Mouse (Mus musculus) inflammation-experienced regulatory T-cells, adult 6 months (primary cell): ENCODE results near the gene Gaa. TPM values are rescaled to one million over a fixed set of nuclear protein-coding genes. Genes with fewer than 3 reads are reported as not detected.
"Not testable (repeated sequence)": the region's sequence is repeated elsewhere in the genome, so short reads cannot be mapped to it uniquely, and the experiment has no call there.

Experiments
- ATAC-seq: one replicate; pipeline ENCODE4 v1.8.0; 2017
- polyA plus RNA-seq, 3 experiments: library from polyadenylated mRNA; unstranded; fragments of 100-300 nt; shearing (Covaris generic); gene quantifications; one replicate each; pipeline ENCODE4 v1.2.1; 2017

The Gaa gene
- polyA plus RNA-seq: 10 to 100 TPM in 2 of 3 experiments, 1 to 10 TPM in 1; 9.2 to 13.4 (median 11.8) TPM

DNA sequence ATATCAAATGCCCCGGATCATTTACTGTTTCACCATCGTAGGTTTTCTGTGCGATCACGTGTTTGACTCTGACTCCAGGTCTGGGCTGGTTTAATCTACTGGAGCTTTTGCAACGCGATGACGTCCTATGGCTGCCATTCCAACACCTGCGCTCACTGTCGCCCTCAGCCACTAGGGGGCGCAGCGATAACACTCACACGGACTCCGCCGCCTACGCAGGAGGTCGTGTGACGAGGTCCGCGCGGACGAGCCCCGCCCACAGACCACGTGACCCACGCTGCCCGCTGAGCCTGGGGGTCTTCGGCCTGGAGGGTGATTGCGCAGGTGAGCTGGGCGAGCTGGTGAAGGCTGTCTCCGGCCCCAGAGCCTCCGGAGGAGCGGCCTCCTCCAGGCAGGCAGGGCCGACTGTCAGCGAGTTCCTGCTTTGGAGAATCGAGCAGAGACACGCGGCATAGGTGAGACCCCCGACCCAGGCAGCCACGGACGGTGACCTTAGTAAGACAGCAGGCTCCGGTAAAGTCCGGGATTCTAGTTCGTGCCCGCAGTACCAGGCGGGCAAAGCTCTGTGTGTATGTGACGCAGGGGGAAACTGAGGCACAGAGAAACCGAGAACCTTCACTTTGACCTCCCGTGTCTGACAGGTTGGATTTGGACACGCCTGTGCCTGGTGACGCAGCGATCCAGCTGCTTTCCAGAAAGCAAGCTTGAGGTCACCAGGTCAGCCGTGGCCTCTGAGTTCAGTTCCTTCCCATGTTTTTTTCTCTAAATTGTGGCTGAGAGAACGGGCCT lies at the start of gene Gaa:
Gene Gaa (plus strand): TSS at position 120 of the 789 bp plus-strand sequence.
- peak; percentile 97 for ATAC-seq

GRCm38 (mm10) chr11:119219816-119220465 lies 47.7 kb upstream of the Gaa start:
- no peak for ATAC-seq

DNA sequence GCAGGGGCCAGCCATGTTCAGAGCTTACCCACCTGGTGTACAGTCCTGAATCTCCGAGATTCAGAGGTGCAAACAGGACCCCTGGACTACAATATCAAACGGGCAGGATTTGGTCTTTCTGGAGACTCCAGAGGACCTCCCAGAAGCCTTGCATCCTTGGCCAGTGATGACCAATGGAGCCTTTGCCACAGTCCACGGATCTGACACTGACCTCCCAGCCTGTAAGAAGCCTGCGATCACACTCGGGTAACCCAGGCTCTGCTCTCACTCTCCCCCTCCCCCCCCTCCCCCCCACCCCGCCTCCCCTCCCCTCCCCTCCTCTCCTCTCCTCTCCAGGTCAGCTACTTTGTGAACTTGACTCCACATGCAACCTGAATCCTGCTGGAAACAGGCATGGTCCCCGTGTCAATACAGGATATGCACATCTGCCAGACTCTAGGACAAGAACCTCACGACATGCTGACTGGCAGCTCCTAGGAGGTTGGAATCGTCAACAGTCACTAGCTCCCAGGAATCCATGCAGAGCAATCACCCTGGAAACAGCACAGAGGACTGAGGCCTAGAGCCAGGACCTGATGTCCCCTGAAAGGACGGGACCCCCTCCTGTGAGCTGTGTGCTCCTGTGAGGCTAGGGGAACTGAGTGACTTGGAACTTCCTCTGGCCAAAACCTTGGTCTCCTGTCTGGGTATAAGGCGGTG lies 45.7 kb upstream of the Gaa start:
- ATAC-seq: no peak

DNA sequence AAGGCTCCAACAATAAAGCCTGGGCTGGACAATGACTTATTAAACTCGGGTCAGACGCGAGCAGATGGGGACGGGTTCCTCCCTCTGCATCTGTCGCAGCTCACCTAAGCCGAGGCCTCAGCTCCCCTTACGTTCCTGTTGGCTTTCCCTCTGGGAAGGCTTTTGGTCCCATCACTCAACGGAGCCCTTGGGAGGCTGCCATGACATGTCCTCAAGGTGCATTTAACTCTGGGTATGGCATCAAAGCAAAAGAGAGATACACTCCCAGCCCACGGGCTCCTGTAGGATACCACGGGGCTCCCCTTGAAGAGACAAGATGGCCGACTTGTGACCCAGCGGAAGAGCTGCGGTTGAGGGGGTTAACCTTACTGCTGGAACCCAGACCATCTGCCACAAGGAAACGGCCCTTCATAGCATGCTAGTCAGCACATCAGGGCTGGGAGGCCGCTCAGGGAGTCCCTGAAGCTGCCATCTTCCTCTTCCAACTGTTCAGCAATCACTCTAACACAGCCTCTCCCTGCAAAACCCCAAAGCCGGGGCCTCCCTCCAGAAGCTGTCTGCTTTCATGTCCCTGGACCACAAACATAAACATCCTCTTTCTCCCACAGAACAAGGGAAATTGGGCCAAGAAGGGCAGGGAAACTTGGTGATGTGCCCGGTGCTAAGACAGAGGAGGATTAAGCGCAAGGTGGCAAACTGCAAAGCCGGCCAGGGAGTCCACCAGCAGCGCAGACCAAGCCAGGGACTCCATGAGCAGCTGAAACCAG lies 44.4 kb upstream of the Gaa start:
- ATAC-seq: no peak

DNA sequence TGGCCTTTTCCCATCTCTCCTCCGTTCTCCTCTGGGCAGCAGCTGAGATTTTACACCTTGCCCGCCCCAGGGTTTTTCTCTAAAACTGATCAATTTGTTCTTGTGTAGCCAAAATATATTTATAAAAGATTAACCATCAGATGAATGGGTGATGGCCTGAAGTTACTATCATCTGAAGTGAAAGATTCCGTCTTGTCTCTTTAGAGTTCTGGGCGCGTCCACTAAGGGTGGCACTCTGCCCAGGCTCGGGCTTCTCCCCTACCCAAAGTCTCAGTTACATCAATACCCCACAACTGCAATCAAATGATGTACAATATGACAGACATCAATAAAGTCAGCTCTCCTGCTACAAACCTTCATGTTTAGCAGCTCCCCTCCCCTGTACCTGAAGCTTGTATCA lies 42.8 kb upstream of the Gaa start:
- ATAC-seq: no peak

DNA sequence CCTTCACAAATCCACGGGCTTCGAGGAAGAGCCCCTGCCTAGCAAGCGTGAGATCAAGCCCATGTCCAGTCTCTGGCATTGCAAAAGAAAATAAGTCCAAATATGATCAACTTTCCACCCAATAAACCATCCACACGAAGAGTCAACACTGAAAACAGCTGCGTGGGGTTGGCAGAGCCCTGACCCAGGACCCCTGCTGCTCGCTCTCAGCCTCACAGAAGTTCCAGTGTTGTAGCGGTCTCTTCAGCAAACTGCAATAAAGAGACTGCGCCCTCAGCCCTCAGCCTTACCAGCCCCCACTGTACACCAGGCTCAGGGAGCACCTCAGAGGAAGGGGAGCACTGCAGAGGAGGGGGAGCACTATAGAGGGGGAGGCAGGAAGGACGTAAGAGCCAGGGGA lies 42.1 kb upstream of the Gaa start:
- no peak for ATAC-seq

DNA sequence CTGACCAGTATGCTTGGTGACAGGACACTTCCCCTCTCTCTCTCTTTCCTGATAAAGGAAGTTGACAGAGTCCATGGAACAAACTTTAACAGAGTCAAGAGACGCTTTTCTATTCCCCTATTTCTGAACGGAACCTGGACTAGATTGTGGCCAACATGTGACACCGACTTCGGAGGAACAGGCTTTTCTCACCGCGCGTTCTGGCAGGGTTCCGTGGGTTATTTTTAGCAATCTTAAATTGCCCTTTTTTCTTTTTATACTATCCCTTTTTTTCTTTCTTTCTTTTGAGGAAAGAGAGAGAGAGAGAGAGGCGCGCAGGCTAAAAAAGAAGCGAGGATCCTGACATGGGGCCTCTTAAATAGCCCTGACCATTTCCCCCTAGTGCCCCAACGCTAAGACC lies 40.1 kb upstream of the Gaa start:
- ATAC-seq: no peak

DNA sequence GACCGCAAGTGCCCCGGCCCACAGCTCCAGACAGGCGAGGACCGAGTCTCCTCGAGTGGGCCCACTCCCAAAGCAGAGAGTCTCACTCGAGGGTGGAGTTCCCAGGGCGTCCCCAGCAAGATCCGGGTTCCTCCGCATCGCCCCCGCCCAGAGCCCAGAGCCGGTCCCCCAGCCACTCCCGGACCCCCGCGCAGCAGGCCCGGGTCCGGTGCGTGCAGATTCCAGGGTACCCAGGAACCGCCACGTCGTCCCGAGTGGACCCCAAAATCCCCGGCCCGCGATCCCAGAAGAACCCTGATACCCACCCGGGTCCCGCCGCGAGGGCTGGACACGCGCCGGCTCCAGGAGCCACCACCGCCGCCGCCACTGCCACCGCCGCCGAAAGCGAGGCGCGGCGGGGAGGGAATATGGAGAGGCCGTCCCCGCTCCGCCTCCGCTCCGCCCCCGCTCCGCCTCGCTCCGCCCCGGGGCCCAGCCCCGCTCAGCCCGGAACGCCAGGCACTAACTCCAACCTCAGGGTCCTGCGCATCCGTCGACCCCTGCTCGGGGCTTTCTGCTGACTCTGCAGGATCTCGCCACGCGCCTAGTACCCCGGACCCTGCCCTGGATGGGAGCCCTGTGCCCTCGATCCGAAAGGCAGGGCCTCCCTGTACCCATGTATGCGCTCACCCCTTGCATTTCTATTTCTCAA lies 39.5 kb upstream of the Gaa start, which contains the start of the genes Tbc1d16 and Ccdc40:
Gene Tbc1d16 (minus strand): TSS at position 409 of the 691 bp plus-strand sequence.
Gene Ccdc40 (plus strand): TSS at position 482 of the 691 bp plus-strand sequence.
- peak; percentile 65 for ATAC-seq

DNA sequence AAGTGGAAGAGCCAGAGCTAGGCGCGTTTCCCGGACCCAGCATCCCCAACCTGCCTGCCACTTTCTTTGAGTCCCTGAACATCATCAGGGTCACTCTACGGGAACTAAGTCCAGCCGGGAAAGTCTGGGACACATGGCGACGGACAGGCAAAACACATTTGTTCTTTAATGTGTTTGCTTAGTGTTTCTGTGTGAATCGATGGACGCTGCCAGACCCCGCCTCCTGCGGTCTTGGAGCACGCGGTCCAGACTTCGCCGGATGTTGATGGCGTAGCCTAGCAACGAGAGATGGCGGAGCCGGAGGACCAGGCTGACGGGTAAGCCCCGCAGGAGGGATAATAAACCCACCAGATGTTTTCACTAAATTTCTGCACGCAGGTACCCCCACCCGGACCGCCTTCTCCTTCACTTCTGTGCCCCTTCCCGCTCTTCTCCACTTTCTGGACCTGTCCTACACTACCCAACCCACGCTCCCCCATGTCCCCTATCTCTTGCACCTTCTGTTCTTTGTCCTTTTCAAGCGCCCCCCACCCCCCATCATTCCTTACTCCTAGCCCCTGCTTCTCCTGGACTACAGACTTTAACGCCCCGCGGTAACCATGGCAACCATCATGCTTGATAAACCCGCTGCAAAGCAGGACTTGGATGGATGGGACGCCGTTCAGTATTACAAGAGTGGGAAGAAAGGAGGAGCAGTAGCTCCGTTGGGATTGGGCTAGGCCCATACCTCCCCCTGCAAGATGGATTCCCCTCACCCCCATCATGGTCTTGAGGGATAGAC lies 38.7 kb upstream of the Gaa start:
- ATAC-seq: peak; percentile 89

DNA sequence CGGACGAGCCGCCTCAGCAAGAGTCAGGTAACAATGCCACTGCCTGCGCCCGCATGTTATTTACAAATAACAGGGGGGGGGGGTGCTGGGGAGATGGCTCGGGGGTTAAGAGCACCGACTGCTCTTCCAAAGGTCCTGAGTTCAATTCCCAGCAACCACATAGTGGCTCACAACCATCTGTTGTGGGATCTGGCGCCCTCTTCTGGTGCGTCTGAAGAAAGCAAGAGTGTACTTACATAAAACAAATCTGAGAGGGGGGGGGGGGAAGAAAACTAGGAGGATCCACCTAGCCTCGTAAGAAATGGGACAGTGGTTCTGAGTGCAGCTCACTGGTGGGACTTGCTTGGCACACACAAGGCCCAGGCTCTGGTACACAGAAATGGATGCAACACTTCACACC lies 32.9 kb upstream of the Gaa start:
- no peak for ATAC-seq

DNA sequence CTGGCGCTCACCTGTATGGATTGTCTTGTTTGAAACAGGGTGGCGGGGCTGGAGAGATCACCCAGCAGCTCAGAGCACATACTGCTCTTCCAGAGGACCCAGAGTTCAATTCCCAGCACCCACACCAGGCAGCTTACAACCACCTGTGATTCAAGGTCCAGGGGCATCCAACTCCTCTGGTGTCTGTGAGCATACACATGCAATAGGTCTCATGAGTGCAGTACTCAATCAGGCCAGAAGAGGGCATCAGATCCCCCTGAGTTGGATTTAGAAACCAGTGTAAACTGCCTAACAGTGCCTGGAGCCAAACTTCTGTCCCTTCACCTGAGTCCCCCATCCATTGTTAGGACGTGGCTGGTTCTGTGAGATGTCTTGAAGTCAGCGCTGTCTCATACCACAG lies 32.1 kb upstream of the Gaa start:
- no peak for ATAC-seq

DNA sequence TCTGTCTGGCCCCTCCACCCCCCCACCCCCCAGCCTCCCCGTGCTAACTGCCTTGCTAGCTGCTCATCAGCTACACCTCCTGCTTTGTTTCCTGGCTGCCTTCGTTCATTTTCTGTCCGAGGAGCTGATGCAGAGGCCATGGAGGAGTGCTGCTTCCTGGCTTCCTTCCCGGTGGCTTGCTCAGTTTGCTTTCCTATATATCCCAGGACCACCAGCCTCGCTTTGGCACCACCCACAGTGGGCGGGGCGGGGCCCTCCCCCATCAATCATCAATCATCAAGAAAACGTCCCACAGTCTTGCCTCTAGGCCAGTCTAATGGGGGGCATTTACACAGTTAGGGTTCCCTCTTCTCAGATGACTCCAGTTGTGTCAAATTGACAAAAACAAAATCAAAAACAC lies 31.3 kb upstream of the Gaa start:
- no peak for ATAC-seq

GRCm38 (mm10) chr11:119237007-119237406 lies 30.7 kb upstream of the Gaa start:
- no peak for ATAC-seq

DNA sequence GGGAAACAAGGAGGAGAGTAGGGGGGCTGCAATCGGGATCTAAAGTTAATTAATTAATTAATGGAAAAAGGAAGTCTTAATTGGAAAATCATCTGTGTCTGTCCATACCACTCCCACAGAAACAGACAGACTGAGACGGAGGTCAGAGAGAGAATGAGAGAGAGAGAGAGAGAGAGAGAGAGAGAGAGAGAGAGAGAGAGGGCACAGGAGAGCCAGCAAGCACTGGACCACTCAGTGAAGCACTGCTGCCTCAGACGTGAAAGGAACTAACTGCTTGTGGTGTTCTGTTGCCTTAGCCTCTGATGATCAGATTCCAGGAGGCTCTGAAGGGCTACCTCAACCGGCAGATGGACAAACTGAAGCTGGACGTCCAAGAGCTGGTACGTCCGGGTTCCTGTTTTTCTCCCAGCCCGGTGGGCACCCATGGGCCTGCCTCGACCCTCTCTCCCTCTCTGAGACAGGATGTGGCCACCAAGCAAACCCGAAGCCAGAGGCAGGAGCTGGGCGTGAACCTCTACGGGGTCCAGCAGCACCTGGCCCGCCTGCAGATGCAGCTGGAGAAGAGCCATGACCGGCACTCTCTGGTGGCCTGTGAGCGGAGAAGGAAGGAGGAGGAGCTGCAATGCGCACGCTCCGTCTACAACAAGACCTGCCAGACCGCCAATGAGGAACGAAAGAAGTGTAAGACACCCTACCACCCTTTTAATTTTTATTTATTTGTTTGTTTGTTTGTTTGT lies 30.0 kb upstream of the Gaa start:
- peak; percentile 61 for ATAC-seq

GRCm38 (mm10) chr11:119238305-119238721 lies 29.4 kb upstream of the Gaa start:
- ATAC-seq: peak; percentile 97

GRCm38 (mm10) chr11:119239480-119239879 lies 28.2 kb upstream of the Gaa start:
- no peak for ATAC-seq

- ATAC-seq: not testable (repeated sequence)
Observed at GRCm38 (mm10) chr11:119245543-119245942, 22.1 kb upstream of the Gaa start.

- ATAC-seq: no peak
Observed at GRCm38 (mm10) chr11:119249011-119249410, 18.7 kb upstream of the Gaa start.

DNA sequence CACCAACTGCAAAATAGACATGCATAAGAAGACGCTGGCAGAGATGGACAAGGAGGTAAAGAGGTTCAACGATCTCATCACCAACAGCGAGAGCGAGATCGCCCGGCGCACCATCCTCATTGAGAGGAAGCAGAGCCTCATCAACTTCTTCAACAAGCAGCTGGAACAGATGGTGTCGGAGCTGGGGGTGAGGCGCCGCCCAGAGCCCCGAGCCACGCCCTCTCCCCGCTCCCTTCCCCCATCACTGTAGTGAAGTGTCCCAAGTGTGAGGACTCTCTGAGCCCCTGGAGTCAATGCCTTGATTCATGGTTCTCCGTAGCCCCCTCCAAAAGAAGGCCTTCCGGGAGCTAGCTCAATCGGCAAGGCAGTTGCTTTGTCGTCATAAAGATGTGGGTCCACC lies 16.7 kb upstream of the Gaa start:
- no peak for ATAC-seq

- ATAC-seq: peak; percentile 63
Observed at GRCm38 (mm10) chr11:119252854-119253541, 14.7 kb upstream of the Gaa start.
